Mouse (Mus musculus) thymus, postnatal 36 days (tissue): ENCODE measurements around the gene Minpp1.
"Not testable (repeated sequence)": the region's sequence is repeated elsewhere in the genome, so short reads cannot be mapped to it uniquely, and the experiment has no call there.

ENCODE experiments used
- DNase-seq, 2 experiments: peaks; one replicate each; pipeline ENCODE4 v3.0.0; 2022; ENCODE audit warnings: mixed read lengths in 2 of 2

The Minpp1 gene

DNA sequence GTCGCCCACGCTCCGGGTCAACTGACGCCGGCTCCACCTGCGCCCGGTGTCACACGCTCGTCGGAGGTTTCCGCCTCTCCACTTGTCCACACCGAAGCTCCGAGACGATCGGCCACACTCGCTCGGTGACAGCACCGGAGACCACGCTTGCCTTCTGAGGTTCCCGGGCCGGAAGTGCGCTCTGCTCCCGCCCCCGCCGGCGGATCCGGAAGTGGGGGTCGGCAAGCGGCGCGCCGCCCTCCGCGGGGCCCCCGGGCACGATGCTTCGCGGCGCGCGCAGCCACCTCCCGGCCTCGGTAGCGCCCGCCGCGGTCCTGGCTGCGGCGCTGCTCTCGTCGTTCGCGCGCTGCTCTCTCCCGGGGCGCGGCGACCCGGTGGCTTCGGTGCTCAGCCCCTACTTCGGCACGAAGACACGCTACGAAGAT is at the start of gene Minpp1:
TSS of gene Minpp1 (plus strand) at position 89 of the 425 bp plus-strand sequence.
- peak; percentile 89 to 92 for DNase-seq

DNA sequence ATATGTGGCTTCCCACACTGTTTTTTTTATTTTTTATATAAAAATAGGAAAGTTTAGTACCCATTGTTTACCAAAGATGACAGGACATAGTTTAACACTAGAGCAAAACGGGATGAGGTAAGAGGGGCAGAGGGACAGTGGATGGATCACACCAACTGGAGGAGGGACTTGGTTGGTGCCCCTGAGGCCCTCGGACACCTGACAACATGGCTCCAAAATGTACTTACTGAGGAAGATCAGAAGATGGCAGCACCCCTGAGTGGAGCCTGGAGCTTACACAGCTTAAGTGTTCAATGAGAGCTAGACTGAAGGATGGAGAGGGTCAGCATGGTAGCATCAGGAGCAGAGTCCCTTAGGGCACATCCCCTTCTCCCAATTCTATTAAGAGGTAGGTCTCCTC is 46.2 kb upstream of the Minpp1 start:
- no peak for DNase-seq

DNA sequence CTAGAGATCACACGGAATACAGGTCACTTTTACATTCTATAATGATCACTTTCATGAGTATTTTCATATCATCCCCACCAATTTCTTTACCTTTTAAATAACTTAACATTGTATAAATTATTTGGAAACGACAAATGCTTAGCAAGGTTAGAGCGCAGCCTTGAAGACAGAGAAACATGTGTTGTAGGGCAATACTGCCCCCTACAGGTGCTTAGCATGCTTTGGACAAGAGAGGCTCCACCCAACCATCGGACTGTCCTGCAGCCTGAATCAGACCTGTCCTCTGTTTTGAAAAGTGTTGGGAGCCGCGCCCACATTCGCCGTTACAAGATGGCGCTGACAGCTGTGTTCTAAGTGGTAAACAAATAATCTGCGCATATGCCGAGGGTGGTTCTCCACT is 44.0 kb upstream of the Minpp1 start:
- DNase-seq = peak; percentile 26 to 29

DNA sequence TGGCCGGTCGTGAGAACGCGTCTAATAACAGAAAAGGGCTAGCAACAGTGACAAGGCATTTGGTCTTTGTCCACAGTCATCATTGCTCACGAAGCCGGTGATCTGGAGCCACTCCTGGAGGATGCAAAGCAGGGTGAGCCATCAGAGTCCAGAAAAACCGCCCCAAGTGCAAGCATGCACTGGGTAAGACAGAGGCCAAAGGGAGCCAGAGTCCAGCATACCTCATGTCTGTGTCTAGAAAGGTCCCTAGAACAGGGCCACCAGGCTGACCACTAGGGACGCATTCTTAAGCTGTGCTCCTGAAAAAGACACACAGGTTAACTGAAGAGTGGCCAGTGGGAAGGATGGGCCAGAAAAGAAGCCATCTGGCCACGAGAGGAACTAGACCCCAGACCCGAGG is 36.6 kb upstream of the Minpp1 start:
- DNase-seq = no peak

DNA sequence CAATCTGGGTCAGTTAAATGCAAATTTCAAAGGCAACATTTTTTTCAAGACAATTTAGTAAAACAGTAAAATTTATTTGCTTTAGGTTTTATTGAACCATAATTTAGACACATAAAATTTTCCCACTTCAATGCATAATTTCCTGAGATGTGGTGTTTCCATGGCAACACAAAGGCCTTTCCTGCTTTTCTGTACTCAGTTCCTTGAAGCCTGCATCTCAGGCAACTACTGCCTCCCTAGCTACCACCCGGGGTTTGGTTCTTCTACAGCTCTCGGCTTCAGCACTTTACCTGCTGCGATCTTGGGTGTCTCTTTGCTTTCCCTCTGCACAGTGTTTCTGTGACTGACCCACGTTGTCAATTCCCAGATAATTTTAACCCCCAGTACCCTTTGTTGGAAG is 33.3 kb upstream of the Minpp1 start:
- no peak for DNase-seq

DNA sequence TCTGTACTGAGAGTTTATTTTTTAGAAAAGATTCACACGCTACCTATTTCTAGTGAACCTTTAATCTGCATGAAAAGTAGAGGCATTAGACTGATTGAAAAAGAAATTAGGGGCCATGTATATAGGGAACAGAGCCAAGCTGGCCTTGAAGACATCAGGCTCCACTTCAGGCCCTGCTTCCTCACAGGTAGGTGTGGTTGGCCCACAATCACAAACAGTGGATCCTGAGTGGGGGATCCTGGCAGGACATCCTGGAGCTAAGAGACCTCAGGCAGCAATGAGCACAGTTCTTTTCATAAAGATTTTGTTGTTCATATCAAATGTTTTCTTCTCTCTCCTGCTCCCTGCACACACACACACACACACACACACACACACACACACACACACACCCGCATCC is 28.8 kb upstream of the Minpp1 start:
- no peak for DNase-seq

DNA sequence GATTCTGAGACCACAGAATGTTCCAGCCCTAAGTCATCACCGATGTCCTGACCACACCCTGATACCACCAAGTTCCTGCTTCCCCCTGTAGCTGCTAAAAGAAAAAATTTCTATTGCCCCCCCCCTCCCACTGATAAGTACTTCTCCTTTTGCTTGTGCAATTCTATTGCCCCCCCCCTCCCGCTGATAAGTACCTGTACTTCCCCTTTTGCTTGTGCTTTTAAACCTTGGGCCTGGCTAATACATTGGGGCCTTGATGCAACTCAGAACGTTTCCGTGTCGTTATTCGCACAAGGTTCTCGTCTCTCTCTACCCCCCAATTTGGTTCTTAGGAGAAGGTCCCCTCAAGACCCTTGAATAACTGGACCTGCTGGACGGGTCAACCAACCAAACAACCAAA is 27.9 kb upstream of the Minpp1 start:
- DNase-seq = not testable (repeated sequence)

DNA sequence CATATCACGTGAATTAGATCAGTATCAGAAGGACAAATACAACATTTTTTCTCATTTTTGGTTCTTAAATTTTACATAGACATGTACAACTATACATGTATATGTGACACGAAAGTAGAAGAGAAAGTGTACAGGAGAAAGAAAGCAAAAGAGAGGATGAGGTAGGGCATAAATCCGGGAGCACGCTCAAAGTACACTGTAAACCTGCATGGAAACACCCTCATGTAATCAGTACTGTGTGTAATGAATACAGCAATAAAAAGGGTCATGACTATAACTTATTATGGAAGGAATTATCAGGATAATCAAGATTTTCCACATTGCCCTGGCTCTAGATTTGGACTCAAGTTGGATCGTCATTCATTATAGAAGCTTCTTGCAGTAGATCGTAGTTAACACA is 22.5 kb upstream of the Minpp1 start:
- no peak for DNase-seq

DNA sequence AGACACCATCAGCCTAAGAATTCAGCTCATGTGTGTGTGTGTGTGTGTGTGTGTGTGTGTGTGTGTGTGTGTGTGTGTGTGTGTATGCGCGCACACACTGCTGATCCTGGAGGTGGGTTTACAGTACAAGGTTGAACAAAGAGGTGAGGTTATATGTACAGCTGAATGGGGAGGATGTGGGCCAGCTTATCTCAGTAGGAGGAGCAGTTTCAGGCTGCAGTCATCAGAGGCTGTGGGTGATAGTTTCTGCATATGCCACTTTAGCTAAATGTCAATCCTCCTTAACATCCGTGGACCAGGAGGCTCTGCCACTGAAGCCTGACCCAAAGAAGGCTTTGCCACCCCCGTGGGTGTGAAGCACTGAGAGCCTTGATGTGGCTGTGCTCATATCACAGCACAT is 20.3 kb upstream of the Minpp1 start:
- DNase-seq = peak; percentile 24 to 57

DNA sequence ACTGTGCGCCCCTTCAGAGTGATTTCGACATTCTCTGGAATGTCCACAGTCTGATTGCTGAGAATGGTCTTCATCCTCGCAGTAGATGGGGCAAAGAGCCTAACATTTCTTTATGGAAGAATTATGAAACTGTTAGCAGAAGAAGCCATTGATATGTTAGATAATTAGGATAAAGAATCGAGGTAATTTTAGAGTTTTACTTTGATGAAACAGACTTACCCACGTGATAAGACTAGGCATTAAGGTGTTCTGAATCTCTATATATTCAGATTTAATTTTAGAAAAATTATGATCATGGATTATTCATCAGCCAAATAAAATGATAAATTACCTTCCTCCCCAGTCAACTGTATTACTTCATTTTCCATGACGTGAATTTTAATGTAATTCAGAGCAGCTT is 19.1 kb upstream of the Minpp1 start, which contains the start of gene Rpl9-ps6:
TSS of gene Rpl9-ps6 (minus strand) at position 101 of the 400 bp plus-strand sequence.
- no peak for DNase-seq

DNA sequence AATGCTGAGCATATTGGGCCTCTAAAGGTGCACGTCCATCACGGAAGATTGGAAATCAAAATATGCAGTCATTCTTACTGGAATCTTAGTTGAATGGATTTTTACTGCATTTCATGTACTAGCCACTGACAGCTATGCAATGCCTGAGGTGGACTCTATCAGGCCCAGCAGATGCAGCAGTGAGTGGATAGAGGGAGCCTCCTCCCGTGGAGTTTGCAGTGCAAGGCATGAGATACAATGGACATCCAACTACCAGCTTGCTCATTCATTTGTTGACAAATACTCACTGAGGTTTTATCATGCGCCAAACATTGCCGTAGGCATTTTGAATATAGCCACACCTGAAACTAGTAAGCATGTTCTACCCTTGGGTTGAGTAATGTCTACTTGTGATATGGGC is 18.2 kb upstream of the Minpp1 start:
- no peak for DNase-seq

DNA sequence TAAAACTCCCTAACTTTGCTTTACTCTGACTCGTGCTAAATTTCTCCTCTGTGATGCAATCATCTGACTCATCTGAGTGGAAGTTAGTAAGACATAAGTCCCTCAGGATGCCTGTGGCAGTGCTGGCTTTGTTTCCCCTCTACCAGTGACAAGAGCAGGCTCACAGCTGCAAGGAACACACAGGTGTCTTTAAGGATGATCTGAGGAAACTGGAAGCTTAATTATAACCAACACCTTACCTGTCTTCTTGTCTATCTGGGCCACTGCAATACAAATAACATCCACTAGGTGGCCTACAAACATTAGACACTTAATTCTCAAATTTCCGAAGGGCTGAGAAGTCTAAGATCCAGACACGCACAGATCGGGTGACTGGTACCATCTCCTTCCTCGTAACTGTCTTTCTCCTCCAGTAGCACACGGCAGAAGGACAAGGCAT is 15.5 kb upstream of the Minpp1 start:
- DNase-seq = peak in 1 of 2 experiments; percentile 11

DNA sequence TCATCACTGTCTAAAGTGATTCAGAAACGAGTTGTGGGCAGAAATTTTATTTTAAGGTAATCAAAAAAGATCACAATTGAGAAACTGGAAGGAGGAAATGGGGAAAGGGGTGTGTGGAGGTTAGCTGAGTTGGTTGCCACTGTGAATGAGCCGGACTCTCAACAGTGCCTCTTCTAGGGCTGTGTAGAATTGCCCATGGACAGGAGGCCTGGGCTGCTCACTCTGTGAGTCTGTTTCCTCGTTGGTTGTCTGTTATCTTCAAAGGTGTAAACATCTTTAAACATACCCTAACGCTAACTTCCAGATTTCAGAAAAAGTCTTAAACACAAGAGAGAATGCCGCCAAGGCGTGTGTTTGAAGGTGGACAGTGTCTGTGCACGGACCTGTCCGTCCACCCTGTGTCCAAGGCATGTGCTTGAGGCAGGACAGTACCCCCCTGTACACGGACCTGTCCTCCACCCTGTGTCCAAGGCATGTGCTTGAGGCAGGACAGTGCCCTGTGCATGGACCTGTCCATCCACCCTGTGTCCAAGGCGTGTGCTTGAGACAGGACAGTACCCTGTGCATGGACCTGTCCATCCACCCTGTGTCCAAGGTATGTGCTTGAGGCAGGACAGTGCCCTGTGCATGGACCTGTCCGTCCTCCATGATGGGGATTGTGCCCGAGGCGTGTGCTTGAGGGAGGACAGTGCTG is 14.9 kb upstream of the Minpp1 start:
- no peak for DNase-seq

DNA sequence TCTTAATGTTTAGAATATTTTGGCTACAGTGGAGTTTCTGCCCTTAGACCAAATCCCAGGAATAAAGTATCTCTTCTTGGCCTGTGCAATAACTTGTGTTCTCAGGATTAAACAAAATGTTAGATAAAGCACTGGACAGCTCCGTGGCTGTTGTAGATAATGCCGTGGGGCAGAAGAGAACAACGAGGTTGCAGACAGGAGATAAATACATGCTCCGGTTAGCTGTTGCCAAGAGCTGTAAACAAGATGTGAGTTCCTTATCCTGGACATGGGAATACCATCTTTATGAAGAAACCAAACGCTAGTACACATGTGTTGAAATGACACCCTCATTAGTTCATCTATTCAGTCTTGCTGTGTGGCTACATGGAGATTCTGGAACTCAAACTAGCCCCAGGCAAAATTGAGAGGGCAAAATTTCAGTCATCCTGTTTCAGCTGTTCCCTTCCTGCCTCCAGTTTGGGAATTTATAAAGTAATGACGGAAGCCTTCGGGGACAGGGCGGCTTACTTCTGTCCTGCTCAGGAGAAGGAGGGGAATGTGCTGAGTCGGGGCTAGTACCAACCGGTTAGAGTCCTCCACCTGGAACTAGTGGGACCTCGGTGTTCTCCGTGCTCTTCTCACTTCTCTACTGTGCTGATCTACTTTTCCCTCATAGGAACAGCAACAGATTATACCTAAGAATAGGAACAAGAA is 9.4 kb upstream of the Minpp1 start:
- DNase-seq = no peak

DNA sequence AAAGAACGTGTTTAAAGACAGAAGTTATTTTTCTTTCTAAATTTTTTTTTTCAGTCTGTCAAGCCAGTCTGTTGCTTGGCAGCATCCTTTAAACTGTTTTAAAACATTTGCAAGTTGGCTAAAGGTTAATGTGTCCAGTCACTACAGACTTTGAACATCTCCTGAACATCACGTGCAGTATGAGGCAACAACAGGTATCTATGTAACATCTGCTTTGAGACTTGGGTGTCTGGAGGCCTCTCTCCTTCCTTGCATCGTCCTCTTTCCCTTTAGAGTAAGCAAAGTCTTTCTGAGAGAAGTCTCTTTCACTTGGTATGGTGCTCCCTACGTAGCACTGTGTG is 8.9 kb upstream of the Minpp1 start:
- DNase-seq = no peak

DNA sequence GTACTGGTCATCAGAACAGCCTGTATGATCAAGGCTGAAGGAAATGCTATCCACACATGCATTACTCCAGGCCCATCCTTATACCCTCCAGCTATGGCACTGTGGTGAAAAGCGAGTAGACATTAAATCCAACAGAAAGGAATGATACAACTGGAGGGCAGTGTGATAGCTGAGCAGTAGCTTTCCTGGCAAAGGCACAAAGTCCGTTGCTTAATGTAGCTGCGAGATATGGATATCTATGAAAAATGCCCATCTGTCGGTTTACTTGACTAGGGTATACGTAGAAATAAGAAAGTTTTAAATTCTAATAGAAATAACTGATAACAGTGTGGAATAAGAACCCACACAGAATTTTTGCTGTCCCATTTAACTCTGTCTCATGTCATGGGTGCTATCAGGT is 5.3 kb upstream of the Minpp1 start:
- no peak for DNase-seq

DNA sequence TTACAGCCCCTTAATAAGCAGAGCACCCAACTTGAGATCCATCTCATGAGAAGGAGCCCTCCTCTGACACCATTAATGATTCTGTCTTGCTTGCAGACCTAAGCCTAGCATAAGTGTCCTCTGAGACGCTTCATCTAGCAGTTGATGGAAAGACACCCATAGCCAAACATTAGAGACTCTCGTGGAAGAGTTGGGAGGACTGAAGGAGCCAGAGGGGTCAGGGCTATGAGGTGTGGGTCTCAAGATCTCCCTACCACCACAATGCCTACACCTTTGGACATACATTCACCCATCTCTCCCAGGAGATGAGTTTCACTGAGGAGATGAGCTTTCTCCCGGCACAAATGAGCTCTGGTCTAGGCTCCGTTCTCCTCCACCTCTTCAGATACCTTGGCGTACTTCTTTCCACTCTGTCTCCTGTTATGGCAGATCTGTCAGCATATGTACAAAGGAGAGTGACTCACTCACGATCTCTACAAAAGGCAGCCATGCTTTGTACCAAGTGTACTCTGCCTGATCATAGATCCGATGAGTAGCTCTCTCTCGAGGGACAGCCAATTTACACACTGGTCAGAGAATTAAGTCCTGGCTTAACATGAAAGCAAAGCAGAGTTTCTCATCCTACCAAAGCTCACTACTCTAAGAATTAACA is 4.7 kb upstream of the Minpp1 start:
- DNase-seq = no peak

DNA sequence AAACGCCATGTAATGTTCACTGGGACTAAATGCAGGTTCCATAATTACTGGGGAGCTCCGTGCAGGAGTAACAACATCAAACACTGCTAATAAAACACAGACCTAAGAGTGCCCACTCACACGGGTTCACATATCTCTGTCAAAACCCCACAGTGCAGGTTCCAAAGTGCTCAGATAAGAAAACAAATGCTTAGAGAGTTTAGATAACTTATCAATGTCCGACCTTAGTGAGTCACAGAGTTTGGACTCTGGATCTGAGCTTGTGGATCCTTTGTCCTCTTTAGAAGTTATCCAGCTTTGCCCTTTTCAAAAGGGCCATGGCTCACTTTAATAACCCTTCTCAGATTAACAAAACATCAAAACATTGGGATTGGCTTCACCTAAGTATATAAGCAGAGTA is 4.1 kb upstream of the Minpp1 start:
- DNase-seq = no peak

DNA sequence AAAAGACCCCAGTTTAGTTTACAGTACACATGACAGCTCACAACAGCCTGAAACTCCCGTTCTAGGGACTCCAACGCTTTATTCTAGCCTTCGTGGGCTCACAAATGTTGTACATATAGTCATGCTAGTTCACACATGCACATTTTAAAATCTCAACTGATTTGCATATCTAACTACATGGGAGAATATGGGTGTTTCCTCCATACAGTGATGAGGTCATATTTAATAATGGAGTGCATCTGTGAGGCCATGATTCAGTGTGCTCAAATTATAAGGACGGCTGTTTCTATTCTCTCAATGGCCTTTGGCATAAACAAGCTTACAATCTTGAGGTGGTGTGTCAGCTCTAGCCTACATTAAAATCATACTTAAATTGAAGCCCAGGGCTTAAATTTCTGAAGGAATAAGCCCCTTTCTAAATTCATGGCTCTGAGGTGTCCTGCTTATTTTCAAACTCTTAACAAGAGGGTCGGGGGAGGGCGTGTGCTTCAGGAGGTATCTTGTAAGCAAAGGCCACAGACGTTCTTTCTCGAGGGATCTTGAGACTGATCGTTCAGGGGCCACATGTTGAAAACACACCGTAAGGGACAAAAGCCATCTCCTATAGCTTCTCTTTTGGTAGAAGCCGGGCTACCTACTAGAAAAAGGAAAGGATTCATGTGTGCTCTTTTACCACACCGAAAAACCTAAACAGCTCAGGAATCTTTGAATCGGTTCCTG is 468 bp upstream of the Minpp1 start:
- no peak for DNase-seq

DNA sequence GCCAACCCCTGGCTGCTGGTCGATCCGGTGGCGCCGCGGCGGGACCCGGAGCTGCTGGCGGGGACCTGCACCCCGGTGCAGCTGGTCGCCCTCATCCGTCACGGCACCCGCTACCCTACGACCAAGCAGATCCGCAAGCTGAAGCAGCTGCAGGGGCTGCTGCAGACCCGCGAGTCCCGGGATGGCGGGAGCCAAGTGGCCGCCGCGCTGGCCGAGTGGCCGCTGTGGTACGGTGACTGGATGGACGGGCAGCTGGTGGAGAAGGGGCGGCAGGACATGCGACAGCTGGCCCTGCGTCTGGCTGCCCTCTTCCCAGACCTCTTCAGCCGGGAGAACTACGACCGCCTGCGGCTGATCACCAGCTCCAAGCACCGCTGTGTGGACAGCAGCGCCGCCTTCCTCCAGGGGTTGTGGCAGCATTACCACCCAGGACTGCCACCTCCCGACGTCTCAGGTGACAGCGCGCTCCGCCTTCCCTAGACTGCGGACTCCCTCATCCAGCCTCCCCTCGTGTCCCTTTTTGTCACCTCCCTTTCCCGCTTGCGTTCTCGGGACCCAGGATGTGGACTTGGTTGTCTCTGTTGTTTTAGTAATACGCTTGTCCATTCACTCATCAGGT is 646 bp downstream of the Minpp1 start:
- peak; percentile 75 to 80 for DNase-seq

DNA sequence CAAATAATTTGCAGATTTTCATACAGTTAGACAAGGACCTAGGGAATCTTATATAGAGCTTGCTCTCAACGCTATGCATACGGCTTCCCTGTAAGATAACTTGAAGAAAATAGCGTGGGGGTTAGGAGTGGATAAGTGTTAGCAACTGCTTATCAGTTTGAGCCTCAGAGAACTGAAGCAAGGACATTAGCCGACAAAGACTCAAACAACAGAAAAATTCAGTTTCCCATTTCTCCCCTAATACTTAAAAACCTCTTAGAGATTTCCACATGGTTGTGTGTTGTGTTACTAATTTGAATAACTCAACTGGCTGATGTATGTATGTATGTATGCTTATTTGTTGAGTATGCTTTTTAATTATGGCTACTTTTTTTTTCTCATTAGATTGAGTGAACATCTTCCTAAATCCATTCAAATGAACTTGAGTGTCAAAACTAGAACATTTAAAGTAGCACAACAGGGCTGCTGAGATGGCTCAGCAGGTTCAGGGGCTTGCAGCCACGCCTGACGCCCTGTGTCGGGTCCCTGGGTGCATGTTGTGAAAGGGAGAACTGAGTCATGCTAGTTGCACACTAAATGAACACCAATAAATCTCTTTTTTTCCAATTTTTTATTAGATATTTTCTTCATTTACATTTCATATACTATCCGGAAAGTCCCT is 2.2 kb downstream of the Minpp1 start:
- DNase-seq = no peak

DNA sequence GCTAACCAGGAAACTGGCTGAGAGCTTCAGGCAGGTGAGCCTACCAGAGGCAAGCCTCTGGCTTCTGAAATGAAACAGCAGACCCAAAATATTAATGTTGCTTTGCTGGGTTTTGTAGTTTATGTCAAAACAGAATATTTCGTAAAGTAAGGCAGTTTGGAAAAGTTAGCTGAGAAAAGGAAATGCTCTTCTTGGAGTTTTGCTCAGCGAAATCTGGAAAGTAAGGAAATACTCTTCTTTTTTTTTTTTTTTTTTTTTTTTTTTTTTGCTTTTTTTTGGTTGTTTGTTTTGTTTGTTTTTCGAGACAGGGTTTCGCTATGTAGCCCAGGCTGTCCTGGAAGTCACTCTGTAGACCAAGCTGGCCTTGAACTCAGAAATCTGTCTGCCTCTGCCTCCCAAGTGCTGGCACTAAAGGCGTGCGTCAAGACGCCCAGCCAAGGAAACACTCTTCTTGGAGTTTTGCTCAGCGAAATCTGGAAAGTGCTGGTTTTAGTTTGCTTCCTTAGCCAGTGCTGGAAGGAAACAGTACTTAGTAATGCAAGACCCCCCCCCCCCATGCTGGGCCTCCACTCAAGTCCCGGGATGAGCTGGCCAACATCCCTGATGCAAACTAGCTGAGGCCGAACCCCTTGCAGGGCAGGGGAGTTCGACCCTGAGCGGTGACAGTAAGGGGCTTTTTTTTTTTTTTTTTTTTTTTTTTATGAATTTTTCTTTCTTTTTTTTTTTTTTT is 3.8 kb downstream of the Minpp1 start:
- no peak for DNase-seq
